ENCODE assay signal across 16 mouse cellular contexts in the genomic region with DNA sequence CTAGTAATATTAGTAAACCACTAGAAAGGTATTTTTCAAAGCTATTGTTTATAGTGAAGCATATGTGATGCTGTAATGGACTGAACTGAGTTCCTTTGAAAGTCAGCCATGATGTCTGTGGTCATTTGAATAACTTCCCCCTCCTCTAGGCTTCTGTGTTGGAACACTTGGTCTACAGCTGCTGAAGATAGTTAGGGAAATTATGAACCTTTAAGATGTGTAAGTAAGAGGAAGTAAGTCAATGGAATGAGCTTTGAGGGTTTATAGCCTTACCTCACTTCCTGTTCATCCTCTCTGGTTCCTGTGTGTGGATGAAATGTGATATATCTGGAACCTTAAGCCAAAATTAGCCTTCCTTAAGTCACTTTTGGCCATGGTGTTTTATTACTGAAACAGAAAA.
"Had no signal": no experiment of that assay in that cellular context is flagged by ENCODE, and none has a peak within 500 bp of the region (broad histone marks: within the 10 kb centered on the region; RNA-seq: fewer than 3 reads in every experiment).

No protein-coding gene starts in this region.

- H3K9me3 ChIP-seq: neural tube, embryonic 13.5 days; neural tube, embryonic 15.5 days; stomach, embryonic 15.5 days had no signal

- H3K4me2 ChIP-seq: neural tube, embryonic 13.5 days; neural tube, embryonic 15.5 days; stomach, embryonic 15.5 days had no signal

- H3K27me3 ChIP-seq: neural tube, embryonic 13.5 days; neural tube, embryonic 15.5 days; stomach, embryonic 15.5 days had no signal

- H3K36me3 ChIP-seq: neural tube, embryonic 13.5 days; neural tube, embryonic 15.5 days; stomach, embryonic 15.5 days had no signal

- H3K4me3 ChIP-seq: neural tube, embryonic 13.5 days; neural tube, embryonic 15.5 days; stomach, embryonic 15.5 days had no signal

- H3K9ac ChIP-seq: neural tube, embryonic 13.5 days; neural tube, embryonic 15.5 days; stomach, embryonic 15.5 days had no signal

- H3K27ac ChIP-seq: neural tube, embryonic 13.5 days; neural tube, embryonic 15.5 days; stomach, embryonic 15.5 days; stomach, postnatal 0 days had no signal

- DNase-seq: retina, postnatal 1 day; right cerebral cortex, adult 18-20 months; right cerebral cortex, postnatal 14 days; right cerebral cortex, postnatal 25 days; right cerebral cortex, postnatal 4 days; spleen, adult 18-20 months; thymus, adult 18-20 months; thymus, adult 2 months; thymus, postnatal 14 days; thymus, postnatal 25 days; thymus, postnatal 36 days; thymus, postnatal 4 days had no signal

- H3K4me1 ChIP-seq: neural tube, embryonic 13.5 days; neural tube, embryonic 15.5 days; stomach, embryonic 15.5 days had no signal
